ENCODE assay signal across 15 mouse cellular contexts in the genomic region with DNA sequence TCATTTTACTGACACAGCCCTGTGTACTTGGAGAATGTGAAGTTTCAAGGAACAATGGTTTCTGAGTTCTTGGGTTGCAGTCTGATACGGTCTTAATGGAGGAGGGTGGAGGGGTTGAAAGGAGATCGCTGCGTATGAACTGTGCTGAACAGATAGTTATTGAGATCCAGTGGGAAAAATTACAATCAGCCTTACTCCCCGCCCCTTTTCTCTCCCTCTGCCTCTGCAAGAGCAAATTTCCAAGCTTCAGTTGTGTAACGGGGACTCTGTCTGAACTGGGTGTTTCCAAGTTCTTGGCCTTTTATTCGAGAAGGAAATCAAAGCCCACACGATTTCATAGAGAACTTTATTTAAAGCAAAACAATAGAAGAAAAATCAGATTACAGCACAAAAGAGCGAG.
DNase-seq lines count a peak whose midpoint lies in the region; ATAC-seq and TF ChIP-seq lines count a peak whose summit lies in the region.
"Had no signal": no experiment of that assay in that cellular context is flagged by ENCODE, and none has a peak within 500 bp of the region (broad histone marks: within the 10 kb centered on the region; RNA-seq: fewer than 3 reads in every experiment).

No protein-coding gene starts in this region.

- peak; percentile 18 for DNase-seq in lung, postnatal 36 days
- no peak for DNase-seq in lung, postnatal 4 days
- DNase-seq in cerebellum, postnatal 4 days (ENCODE audit: low spot score in 2 of 2) = no peak
- DNase-seq in ovary, adult 18-20 months (ENCODE audit: low spot score) = no peak
- DNase-seq in thymus, adult 2 months = no peak
- DNase-seq: cerebellum, adult 11-12 months; embryo, embryonic 11 days; right cerebral cortex, postnatal 4 days; thymus, adult 18-20 months had no signal

- TF ChIP-seq CTCF in thymus, adult 2 months (IDR thresholded peaks at IDR 0.05; ENCODE audit: borderline replicate concordance, control insufficient read depth, extremely low read depth, insufficient read depth, low read length, poor library complexity) = no peak

- 45% methylated on average over 8 of the region's 8 CpGs for WGBS in embryonic facial prominence, embryonic 15.5 days
- WGBS in forebrain, embryonic 16.5 days = 27% methylated on average over 8 of the region's 8 CpGs
- 39% methylated on average over 8 of the region's 8 CpGs for WGBS in midbrain, embryonic 15.5 days
- 90% methylated on average over 8 of the region's 8 CpGs for WGBS in thymus, adult 2 months

- H3K4me3 ChIP-seq in embryonic facial prominence, embryonic 15.5 days (replicated peaks) = no peak overlapping the region
- H3K4me3 ChIP-seq in forebrain, embryonic 16.5 days (replicated peaks; ENCODE audit: low read length) = no peak overlapping the region
- H3K4me3 ChIP-seq in midbrain, embryonic 15.5 days = no peak overlapping the region
- no peak overlapping the region for H3K4me3 ChIP-seq in thymus, adult 2 months (ENCODE audit: control insufficient read depth, insufficient read depth, low read length)

- H3K4me2 ChIP-seq in embryonic facial prominence, embryonic 15.5 days (replicated peaks) = no peak overlapping the region
- no peak overlapping the region for H3K4me2 ChIP-seq in forebrain, embryonic 16.5 days (ENCODE audit: low read length)
- H3K4me2 ChIP-seq in midbrain, embryonic 15.5 days = no peak overlapping the region
- H3K4me2 ChIP-seq: heart, embryonic 11.5 days had no signal

- no peak for ATAC-seq in embryonic facial prominence, embryonic 15.5 days (ENCODE audit: insufficient number of reproducible peaks, low FRiP score, low TSS enrichment, low read depth)
- peak; percentile 37; the same call in 1 of the 2 replicates for ATAC-seq in forebrain, embryonic 16.5 days
- ATAC-seq in midbrain, embryonic 15.5 days (replicated peaks) = no peak

- no peaks in the 10 kb centered on the region for H3K9me3 ChIP-seq in embryonic facial prominence, embryonic 15.5 days (replicated peaks)
- H3K9me3 ChIP-seq in forebrain, embryonic 16.5 days (ENCODE audit: control insufficient read depth, low read length) = no peaks in the 10 kb centered on the region
- H3K9me3 ChIP-seq in midbrain, embryonic 15.5 days = no peaks in the 10 kb centered on the region

- TF ChIP-seq POLR2A in thymus, adult 2 months (IDR thresholded peaks at IDR 0.05; ENCODE audit: control insufficient read depth, extremely low read depth, insufficient read depth, low read length, poor library complexity) = no peak

- no peaks in the 10 kb centered on the region for H3K27me3 ChIP-seq in embryonic facial prominence, embryonic 15.5 days
- H3K27me3 ChIP-seq in forebrain, embryonic 16.5 days (replicated peaks; ENCODE audit: control insufficient read depth, insufficient read depth, low read length) = no peaks in the 10 kb centered on the region
- H3K27me3 ChIP-seq in midbrain, embryonic 15.5 days (replicated peaks) = no peaks in the 10 kb centered on the region
- H3K27me3 ChIP-seq in thymus, adult 2 months (ENCODE audit: control insufficient read depth, insufficient read depth, low read length) = no peaks in the 10 kb centered on the region

- peaks cover 21% of the 10 kb centered on the region for H3K4me1 ChIP-seq in embryonic facial prominence, embryonic 15.5 days
- H3K4me1 ChIP-seq in forebrain, embryonic 16.5 days (replicated peaks; ENCODE audit: control insufficient read depth, insufficient read depth, low read length) = peaks cover 22% of the 10 kb centered on the region
- peaks cover 28% of the 10 kb centered on the region for H3K4me1 ChIP-seq in midbrain, embryonic 15.5 days
- no peaks in the 10 kb centered on the region for H3K4me1 ChIP-seq in thymus, adult 2 months (replicated peaks; ENCODE audit: control insufficient read depth, insufficient read depth, low read length)

- H3K27ac ChIP-seq in embryonic facial prominence, embryonic 15.5 days (replicated peaks) = peak overlapping the region; percentile 63
- H3K27ac ChIP-seq in forebrain, embryonic 16.5 days (ENCODE audit: low read length) = peak overlapping the region; percentile 52
- H3K27ac ChIP-seq in midbrain, embryonic 15.5 days = peak overlapping the region; percentile 60
- no peak overlapping the region for H3K27ac ChIP-seq in thymus, adult 2 months (ENCODE audit: control insufficient read depth, insufficient read depth, low read length)
- H3K27ac ChIP-seq: kidney, postnatal 0 days; liver, embryonic 14.5 days had no signal

- H3K9ac ChIP-seq in embryonic facial prominence, embryonic 15.5 days = no peak overlapping the region
- H3K9ac ChIP-seq in forebrain, embryonic 16.5 days (replicated peaks; ENCODE audit: low read depth, low read length) = no peak overlapping the region
- H3K9ac ChIP-seq in midbrain, embryonic 15.5 days = no peak overlapping the region
- H3K9ac ChIP-seq: liver, embryonic 14.5 days had no signal

- H3K36me3 ChIP-seq in embryonic facial prominence, embryonic 15.5 days = no peaks in the 10 kb centered on the region
- H3K36me3 ChIP-seq in forebrain, embryonic 16.5 days (ENCODE audit: control insufficient read depth, insufficient read depth) = no peaks in the 10 kb centered on the region
- H3K36me3 ChIP-seq in midbrain, embryonic 15.5 days (replicated peaks) = no peaks in the 10 kb centered on the region
- H3K36me3 ChIP-seq in thymus, adult 2 months (ENCODE audit: control insufficient read depth, insufficient read depth, low read length) = no peaks in the 10 kb centered on the region
